Mouse (Mus musculus) CD4-positive, CD25-positive, alpha-beta regulatory T cell, adult 4 months (primary cell): ENCODE measurements around the gene Bcar1. TPM values are rescaled to one million over a fixed set of nuclear protein-coding genes. Genes with fewer than 3 reads are reported as not detected.

ENCODE experiments used
- ATAC-seq: one replicate; pipeline ENCODE4 v1.8.0; 2017
- polyA plus RNA-seq, 2 experiments: library from polyadenylated mRNA; unstranded; fragments of 100-300 nt; shearing (Covaris generic); gene quantifications; one replicate each; pipeline ENCODE4 v1.2.1; 2017

The Bcar1 gene
- polyA plus RNA-seq, result under 1 TPM; 0.27 to 0.42 TPM

DNA sequence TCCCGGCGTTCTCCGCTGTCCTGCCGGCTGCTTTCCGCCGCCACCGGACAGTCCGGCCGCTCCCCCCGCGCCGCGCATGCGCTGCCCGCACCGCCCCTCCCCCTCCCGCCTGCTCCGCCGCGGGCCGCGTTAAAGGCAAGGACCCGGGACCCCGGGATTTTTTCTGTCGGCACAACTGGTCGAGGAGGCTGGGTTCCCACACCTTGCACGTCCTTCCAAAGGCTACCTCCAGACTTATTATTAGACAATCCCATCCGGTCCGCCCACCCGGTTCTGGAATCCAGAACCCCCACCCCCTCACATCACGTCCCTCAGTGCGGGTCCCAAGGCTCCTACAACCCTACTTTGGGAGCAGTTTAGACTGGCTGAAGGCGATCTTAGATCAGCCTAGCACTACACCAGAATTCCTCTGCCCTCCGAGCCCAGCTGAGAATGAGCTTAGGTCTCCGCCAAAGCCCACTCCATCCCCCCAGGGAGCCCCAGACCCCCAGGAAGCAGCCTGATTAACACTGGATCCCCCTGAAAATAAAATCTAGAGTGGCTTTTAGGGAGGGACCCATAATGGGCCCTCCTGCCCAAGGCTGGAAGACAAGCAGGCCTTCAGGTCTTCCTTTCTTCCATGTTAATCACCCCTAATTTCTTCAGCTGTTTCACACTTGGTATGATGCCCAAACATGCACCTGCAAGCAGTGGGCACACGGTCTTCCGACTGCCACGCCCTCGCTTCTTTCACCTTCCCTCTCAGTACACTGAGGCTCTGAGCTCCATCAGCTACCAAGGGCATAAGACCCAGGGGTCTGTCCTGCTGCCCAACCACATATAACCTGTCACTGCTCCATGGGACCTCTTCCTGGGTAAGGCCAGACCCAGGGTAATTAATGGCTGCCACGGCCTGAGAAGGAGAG is at the start of gene Bcar1:
TSS of gene Bcar1 (minus strand) at position 18 of the 905 bp plus-strand sequence.
- ATAC-seq, result no peak

DNA sequence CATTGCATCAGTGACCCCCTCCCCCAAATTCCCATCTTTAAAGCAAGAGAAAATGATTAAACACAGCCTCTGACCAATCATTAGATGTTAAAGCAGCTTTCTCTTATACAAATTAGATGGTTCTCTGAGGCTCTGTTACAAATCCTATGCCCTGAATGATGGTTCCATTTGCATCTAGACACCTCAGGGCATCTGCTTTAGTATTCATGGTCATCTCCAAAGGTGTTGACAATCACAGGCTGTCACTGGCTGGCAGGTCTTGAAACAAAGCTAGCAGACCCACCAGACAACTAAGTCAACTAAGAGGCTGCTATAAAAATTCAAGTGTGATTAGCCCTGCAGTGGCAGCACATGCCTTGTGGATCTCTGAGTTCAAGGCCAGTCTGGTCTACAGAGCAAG is 46.0 kb upstream of the Bcar1 start:
- ATAC-seq, result no peak

DNA sequence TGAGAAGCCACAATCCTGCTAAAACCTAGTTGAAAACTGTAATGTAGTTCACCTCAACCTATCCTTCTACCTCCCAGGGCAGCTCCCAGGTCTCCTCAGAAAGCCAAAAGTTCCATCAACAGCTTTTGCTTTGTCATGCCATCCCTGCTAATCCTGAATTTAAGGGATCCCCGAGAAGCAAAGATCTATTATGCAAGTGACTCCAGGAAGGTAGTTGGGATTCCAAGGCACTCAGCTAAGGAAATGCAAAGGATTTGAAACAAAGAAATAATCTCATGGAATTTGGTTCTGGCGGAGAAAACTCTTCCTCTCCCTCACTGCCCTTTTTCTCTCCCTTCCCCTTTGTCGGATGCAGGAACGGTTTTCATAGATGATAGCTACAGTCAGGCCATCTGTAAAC is 45.6 kb upstream of the Bcar1 start:
- no peak for ATAC-seq

DNA sequence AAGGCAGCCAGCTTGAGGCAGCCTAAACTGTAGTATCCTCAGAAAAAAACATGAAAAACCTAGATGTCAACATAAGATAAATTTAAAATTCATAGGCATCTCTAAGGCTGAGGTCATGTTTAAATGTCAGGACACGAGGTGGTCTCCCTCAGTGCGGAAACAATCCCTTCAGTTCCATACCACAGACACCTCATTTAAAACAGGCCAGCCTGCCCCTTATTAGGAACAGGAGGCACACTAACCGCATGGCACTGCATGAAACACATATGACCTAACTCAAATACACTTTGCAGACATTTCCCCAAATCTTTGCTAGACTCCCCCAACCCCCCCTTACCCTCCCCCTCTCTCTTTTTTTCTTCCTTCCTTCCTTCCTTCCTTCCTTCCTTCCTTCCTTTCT is 44.9 kb upstream of the Bcar1 start:
- ATAC-seq, result no peak

DNA sequence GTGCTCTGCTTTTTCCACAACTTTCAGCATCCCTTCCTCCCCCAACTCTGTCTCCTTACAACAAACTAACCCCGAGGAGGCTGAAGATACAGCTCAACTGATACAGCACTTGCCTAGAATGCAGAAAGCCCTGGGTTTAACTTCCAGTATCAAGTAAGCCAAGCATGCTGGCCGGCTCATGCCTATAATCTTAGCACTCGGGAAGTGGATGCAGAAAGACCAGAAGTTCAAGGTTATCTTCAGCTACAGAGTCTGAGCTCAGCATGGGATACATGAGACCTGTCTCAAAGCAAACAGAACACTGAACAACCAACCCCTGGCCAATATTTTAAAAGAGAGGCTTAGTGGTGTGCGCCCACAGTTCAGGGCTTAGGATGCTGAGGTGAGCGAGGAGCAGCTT is 44.5 kb upstream of the Bcar1 start:
- ATAC-seq, result no peak

DNA sequence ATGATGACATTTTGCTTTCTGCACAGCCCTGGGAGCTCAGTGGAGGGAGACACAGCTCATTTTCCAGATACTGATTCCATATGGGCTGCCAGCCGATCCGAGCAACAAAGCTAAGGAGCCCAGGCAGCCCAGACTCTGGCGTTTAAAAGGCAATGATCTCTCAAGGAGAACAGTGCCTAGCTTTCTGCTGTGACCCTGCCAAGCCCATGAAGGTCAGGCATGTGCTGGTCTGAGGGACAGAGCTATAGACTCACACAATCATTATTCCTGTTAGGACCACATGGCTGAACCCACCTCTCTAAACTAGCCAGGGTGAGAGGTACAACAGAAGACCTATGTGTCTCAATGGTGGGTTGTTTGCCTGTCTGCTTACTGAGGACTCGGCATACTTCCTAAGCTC is 44.1 kb upstream of the Bcar1 start:
- no peak for ATAC-seq

DNA sequence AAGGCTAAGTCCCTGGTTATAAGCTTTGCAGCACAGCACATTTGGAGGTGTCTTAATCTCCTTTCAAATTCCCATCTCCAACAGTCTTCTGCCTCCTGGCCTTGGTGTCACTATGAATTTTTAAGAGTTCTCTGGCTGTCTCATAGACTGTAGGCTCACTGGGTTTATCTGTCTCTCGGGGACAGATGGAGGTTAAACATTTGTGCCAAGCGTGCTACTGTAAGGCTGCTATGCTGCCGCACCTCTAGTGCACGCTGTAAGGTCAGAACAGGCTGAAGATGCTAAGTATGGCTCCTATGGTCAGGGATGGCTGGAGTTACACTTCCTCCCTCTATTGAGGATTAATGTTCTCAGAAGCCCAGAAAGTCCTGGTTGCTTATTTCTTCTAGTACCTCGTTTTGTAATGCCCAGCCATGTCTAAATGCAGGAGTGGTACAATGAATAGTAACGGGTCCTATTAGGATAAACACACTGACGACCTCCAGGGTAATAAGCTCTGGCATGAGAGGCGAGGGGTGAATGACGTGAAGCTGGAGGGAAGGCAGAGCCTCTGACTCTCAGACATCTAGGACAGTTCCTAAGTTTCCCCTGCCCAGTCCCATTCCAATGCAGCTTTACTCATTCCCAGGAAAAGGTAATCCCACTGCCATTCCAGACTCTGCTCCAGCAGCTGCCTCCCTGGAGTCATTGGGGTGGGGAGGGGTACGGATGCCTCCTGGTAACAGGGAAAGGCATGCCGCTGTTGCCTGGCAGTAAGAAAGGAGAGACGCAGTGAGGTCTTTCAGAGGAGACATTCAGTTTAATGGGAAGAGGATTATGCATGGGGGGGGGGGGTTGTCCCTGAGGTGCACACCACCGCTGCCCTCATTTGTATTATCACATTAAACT is 43.3 kb upstream of the Bcar1 start:
- no peak for ATAC-seq

DNA sequence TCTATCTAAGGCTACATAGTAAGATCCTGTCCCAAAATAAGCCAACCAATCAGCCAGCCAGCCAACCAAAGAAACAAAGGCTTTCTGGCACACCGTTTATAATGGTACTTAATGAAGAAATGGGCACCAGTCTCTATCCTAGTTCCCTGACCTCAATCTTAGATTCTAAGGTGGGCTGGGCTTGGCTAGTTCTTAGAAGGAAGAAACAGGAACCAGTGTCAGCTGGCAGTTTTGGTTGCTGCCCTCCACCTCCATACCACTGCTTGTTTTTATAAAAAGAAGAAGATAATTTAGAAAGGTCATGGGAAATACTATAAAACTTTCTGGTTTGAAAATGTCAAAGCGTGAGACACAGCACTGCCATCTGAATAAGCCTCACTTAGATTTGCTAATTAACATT is 42.5 kb upstream of the Bcar1 start:
- no peak for ATAC-seq

DNA sequence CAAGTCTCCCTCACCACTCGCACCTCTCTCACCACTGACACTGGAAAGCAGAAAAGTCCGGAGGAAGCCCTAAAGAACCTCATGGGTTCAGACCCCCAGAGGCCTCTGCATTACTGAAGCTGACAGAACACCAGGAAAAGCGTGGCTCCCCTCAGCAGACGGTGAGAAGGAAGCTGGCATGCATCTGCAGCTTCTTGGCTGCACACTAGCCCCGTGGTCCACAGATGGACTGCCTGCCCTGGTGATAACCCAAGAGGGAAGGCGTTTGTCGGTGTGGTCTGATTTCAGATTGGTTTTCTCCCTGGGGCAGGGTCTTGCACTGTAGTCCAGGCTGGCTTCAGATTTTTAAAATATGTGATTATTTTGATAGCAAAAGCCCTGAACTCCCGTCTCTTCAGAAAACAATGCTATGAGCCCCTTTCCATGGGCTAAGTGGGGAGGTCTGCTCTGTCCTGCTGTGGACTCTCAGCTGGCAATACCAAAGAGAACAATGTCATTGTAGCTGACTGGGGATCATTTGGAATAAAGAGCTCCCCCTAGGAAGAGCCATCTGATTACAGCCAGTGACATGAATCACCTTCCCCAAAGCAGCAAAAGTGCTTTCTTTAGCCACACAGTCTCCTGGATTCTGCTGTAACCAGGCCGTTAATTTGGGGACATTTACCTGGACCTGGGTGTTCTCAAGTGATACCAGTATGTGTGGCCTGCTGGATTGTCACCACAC is 39.2 kb upstream of the Bcar1 start:
- no peak for ATAC-seq

DNA sequence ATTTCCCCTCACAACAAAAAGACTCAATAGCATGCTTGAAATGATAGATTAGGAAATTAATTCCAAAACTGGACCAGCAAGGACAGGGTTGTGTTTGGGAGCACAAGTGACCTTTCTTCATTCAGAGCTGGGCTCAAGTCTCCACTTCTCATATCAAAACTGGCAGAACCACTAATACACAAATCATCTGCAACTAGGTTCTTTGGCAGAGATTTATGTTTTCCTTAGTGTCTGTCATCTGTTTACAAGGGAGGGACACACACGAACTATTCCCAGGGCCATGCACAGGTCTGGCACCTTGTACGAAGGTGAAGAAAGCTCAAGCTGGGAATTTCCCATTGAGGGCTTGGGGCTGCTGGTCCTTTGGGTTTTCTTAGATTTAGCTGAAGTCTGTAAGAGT is 38.6 kb upstream of the Bcar1 start:
- no peak for ATAC-seq

DNA sequence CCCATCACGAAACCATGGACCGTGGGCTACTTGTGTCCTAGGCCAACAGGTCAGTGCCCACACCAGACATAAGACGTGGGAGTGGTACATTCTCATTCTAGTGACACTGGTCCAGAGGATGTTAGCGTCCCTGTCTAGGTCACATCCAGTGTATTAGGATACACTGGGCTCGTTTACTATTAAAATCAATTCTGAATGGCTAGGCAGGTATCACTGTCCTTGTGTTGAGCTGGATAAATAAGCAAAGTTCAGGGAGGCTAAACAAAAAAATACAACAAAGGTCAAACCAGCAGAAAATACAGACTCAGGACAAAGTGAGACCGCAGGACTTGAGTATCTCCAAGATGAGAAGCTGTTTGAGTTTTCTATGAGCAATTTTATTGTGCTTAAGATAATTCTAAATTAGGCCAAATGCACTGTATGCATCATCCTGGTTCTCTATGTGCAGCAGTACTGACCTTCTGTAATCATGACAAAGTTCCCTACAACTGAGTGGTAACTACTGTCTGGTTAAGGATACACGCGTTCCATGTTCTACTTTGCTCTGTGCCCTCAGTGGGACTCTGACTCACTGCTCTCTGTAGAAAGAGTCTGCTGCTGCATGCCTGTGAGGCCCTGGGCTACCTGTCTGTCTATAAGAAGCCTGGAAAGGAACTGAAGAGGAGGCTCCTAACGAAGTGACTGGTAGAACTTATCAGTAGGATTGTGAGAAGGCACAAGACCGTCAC is 37.3 kb upstream of the Bcar1 start:
- ATAC-seq, result no peak

DNA sequence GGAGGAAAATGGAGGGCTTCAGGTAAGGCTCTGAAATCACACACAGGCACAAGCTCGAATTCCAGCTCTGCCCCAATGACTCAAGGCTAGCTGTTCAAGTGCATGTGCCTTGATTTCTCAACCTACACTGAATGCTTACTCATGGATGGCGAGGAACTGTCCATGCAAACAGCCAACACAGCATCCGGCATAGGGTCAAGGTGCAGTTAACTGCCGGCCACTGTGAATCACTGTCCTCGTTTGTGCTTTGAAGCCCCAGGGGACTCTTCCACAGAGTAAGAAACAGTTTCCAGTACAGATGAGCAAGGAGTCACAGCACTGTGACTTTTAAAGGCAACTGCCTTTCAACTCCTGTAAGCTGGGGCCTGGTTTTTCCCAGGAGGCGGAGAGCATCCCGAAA is 36.1 kb upstream of the Bcar1 start:
- ATAC-seq, result no peak

DNA sequence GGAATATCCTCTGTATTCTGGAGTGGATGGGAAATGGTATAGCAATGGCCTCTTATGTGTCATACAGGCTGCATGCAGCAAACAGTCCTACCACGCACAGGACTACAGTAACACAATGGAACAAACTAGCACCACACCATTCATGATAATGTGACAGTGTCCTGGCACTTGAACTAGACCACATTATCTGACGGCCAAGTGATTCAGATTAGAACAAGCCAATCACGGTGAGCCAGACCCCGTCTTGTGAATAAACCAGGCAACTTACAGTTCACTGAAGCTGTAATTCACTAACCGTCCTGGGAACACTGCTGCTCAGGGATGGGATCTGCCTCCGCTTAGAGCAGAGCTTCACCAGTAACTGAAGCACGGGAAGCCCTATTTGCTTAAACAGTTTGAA is 35.2 kb upstream of the Bcar1 start:
- no peak for ATAC-seq

DNA sequence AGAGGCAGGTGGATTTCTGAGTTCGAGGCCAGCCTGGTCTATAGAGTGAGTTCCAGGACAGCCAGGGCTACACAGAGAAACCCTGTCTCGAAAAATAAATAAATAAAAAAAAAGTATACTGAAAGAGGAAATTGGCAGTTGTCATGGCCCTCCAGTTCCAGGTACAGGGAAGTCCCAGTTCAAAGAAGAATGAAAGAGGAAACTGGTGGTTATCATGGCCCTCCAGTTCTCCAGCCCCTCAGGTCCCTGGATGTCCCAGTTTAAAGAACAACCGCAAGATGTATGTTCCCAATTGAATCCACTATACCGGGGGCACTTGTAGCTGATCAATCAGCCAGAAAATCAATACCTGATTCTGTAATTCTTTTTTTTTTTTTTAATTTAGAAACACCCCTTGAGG is 32.9 kb upstream of the Bcar1 start:
- ATAC-seq, result no peak

DNA sequence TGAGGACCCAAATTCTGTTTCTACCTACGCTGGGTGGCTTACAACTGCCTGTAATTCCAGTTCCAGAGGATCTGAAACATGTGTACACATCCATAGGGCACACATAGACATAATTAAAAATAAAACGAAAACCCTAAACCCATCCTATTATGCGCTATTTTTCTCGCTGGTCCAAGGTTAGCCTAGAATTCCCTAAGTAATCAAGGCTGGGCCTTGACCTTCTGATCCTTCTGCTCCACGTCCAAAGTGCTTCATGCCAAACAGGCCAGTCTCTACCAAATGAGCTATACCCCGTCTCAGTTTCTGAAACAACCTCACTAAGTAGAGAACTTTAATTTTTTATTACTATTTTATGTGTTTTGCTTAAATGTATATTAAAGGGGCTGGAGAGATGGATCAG is 32.2 kb upstream of the Bcar1 start:
- no peak for ATAC-seq

DNA sequence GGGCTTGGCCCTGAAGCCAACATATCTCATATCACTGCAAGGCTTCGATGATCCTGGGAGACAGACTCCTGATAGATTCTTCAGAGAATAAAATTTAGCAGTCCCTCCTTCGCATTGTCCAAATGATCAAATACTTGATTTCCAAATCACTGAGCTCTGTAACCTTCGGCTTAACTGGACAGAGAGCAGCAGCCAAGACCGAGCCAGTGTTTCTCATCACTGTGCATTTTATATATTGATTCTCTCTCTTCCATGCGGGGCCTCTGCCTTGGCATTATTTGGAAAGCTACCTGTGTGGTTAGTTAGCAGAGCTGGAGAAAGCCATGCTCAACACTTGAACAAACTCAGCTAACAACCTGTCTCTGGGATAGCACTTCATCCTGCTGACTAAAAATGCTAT is 29.9 kb upstream of the Bcar1 start:
- ATAC-seq, result no peak

DNA sequence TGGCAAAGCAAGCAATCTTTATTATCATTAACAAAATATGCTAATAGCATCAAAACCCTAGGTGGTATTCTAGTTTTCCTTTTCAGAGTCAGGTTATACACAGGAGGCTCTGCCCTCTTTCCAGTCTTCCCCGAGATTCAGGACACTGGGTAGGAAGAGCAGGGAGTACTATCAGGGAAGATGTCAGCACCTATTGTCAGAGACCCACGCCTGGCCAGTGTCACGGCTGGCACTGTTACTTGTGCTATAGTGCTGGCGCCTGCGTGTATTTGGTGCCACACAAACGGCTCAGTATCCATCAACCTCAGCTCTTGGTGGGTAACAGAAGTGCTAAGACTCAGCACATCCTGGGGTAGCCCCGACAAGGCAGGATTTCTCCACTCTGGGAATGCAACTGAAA is 29.4 kb upstream of the Bcar1 start:
- ATAC-seq, result no peak

DNA sequence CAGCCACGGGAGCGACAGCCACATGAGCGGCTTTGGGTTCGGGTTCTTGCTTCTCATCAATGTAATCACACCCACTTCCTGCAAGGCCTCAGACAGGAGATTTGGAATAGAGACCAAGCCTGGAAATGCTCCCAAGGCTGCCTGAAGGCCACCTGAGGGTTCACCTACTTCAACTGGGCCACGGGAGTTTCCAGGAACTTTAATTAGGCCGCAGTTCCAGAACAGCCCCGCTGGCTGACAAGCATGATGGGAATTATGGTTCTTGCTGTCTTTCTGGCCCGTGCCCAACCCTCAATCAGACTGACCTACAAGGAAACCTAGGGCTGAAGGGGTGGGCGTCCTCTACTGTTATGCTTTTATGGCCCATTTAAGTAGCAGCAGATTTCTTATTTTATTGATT is 28.5 kb upstream of the Bcar1 start:
- no peak for ATAC-seq

DNA sequence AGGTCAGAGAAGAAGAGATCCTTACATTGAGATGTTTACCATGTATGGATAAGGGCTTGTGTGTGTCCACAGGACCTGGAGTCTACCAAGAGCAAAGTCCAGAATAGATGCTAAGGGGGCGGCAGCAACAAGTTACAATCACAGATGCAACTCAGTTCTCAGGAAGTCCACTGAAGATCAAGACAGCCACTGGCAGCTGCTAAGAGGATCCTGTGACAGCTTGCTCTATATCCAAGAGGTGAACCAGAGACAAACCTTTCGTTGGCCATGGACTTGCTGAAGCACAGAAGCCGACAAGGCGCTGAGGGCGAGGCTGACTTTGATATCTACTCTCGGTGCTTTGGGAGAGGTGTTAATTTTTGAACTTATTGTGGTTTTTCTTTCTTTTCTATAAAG is 28.0 kb upstream of the Bcar1 start:
- no peak for ATAC-seq

DNA sequence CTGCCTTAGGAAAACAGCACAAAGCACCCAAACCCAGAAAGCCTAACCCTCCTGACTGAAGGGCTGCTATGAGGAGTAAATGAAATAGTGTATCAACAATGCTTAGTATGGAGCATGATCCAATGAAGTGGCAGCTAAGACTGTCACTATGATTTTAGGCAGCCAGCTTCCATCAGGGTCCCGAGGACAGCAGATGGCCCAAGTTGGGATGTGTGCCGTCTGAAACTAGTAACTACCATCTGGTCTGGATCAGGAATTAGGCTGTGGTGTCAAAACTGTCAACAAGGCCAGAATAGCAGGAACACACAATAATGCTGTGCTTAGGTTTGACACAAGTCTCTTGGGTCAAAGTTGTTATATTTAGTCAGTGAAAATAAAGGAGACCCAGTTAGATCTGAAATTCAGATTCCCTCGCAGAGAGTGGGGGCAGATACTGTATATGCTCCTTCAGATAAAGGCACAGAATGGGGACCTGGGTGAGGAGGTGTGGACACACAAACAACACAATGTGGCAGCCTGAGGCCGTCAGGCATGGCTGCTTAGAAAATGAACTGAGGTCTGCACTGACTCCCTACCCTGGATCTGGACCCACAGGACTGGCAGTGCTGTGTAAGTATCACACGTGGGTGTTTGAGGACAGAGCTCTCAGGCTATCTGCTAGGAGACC is 27.5 kb upstream of the Bcar1 start:
- no peak for ATAC-seq

DNA sequence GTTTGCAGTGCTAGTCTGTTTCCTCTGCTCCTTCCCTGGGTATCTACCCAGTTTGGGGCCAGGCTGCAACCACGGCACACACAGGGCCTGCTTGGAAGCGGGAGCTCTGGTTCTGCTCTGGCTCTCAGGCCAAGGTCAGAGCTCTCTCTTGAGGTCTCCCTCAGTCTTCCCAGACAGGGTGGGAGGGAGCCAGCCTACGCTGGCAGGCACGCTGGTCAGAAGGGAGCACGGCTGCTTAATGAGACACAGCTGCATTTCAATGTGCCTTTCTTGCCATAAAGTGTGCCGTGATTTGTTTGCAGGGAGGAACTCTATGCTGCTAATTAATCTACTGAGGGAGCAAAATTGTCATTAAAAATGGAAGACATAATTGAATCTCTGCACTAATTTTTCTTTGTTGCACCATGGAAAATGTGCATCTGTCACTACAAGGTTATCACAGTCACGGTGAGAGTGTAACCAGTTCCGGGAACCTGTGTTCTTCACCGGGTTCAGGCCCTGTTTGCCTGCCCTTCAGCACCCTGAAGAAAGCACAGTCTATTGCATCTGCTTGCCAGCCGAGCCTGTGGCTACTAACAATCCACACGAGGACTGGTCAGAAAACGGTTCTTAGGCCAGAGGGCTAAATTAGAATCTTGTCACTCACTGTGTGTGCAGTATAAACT is 26.3 kb upstream of the Bcar1 start:
- ATAC-seq, result no peak
